Mouse (Mus musculus): ENCODE data around the gene Elovl5. TPM values are rescaled to one million over a fixed set of nuclear protein-coding genes. Genes with fewer than 3 reads are reported as not detected.

Gene Elovl5
- total RNA-seq, 4 experiments from 2014 or later: 68.4 to 86.2 (median 76.6) TPM

DNA sequence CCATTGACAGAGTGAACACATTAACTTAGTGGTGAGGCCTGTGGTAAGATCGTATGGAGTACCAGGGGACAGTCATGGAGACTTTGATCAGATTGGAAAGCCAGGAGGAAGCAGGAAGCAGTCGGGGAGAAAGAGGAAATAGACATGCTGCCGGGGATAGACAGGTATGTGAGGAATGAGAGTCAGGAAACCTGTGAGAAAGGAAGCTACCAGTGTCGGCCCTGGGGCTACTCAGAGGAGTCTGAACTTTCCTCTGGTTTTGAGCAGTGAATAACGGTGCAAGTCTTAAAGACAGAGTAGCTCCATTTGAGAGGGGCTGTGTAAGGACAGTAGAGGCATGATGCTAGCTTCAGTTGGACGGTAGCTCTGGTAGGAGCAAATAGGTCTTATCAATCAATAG is 10.3 kb downstream of the Elovl5 start:
- DNase-seq (ENCODE audit: low spot score in 2 of 2): no peak

GRCm38 (mm10) chr9:77928769-77929168 is 11.6 kb downstream of the Elovl5 start:
- no peak for DNase-seq (ENCODE audit: low spot score in 2 of 2)

- no peak for DNase-seq (ENCODE audit: low spot score in 2 of 2)
Measured at GRCm38 (mm10) chr9:77929296-77929695, 12.1 kb downstream of the Elovl5 start.

- no peak for DNase-seq (ENCODE audit: low spot score in 2 of 2)
Measured at GRCm38 (mm10) chr9:77930036-77930859, 13.1 kb downstream of the Elovl5 start.

GRCm38 (mm10) chr9:77930860-77931184 is 13.7 kb downstream of the Elovl5 start:
- DNase-seq (ENCODE audit: low spot score in 2 of 2): no peak

DNA sequence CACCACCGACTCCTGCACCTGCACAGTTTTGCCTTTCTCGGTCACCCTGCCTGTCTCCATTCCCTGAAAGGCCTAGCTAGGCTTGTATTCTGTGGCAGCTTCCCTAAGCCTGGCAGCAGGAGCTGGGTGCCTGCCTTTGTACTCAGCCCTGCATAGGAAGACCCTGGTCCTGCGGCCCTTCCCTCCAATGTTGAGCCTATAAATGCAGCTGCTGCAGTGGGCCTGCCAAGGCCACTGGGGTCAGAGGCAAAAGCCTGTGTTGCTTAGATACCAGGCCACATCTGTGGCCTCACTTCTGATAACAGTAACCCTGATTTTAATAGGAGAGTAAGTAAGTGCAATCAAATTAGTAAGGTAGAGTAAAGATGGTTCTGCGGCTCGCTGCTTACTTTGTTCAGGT is 14.6 kb downstream of the Elovl5 start:
- no peak for DNase-seq (ENCODE audit: low spot score in 2 of 2)

DNA sequence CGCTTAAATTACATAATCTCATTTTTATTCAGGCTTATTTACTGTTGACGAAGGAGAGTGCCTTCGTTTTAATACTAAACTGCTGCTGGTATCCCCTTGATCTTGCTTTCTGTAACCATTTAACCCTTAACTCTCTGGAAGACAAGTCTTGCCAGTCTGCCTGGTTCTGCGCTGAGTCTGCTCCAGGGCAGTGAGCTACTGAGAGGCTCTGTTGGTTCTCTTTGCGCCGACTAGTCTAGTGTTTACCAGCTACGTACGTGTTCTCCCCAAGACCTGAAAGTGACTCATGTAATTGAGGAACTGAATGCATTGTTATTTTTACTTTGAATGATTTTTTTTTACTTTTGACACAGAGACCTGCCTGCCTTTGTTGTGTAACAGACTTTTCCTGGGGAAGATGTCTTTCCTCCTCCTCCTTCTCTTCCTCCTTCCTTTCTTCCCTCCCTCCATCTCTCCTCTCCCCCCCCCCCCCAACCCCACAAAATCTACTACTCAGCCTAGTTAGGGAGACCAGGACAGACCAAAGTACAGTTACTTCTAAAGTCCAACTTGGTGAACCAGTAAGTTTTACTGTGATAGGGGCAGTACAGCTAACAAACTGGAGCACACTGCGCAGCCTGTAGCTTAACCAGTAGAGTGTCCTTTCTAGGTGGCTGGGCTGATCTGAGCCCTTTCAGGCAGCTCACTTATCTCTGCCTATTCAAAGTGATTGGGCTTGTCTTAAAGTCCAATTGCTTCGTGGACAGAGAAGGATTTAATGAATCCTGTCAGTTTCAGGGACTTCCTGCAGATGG is 18.9 kb downstream of the Elovl5 start:
- DNase-seq (ENCODE audit: low spot score in 2 of 2): no peak

DNA sequence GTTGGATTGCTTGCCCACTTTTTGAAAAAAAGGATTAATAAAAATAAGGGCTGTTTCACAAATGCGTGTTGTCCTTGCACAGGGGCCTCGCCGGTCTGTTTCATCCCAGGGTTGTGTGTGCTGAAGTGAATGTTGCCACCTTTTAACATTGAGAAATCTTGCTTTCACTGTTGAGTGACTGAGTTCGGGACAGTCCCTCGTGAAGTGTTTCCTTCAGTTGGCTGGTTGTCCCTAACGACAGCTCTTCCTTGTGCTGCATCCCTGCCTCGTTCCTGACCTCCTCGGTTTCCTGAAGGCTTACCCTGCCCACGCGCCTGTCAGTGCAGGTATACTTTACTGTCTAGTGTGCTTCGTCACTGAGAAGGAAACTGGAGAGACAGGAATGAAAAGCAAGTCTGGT is 20.7 kb downstream of the Elovl5 start:
- no peak for DNase-seq (ENCODE audit: low spot score in 2 of 2)

DNA sequence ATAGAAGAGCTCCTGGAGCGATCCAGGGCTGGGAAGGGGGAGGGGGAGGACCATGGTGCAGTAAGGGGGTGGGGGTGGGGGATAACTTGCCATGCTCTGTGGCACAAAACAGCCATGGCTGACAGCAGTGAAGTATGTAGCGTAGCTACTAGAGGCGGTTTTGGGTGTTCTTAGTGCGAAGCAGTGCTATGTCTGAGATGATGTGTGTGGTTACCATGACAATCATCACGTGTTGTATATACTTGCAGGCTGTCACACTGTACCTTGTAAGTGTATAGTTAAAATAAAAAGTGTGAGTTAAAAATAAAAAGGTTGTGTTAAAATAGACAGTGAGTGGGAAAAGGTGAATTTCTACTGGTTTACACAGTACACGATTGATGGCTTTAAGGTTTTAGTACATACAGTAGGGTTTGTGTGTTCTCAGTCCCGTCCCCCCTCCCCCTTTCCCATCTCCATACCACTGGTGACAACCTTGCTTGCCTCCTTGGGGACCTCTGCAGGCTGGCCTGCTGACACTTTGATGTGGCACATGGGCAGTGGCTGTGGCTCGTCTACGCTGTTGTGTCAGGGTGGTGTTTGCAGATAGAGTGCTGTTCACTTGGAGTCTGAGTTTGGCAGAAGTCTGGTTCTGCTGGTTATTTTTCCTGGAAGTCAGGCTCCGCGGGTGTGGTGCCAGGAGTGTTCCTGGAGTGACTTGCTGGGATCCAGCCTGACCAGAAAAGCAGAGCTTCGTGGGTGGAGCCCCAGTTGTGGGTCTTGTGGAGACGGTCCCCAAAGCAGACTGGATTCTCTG is 21.8 kb downstream of the Elovl5 start:
- no peak for DNase-seq (ENCODE audit: low spot score in 2 of 2)

DNA sequence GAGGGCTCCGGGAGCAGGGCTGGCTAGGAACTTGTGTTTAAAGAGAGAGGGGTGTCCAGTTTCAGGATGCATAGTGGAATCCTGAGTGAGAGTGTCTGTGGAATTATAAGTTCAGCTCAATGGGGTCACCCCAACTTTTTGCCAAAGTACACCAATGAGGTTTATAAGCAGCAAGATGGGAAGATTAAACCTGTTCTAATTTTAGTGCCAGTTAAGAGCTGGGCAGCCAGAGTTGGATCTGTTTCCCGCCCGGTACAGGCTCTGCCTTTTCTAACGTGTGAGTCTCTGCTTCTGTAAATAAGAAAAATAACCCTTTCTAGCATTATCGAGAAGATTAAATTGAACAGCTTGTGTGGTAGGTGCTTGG is 22.4 kb downstream of the Elovl5 start:
- no peak for DNase-seq (ENCODE audit: low spot score in 2 of 2)

DNA sequence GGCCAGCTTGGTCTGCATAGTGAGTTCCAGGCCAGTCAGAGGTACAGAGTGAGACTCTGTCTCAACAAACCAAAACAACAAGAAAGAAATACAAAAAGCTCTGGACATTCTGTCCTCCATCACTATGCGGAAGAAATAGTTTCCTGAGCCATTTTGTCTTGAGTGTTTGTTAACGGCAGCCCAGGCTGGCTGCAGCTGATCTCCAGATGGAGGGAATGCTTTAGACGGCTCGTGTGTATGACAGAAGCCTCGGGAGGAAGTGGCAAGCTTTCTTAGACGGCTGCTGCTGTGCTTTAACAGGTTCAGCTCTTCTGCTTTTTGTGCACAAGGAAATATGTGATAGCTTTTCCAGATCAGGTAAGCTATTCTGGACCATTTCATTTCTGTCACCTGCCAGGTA is 23.9 kb downstream of the Elovl5 start:
- DNase-seq (ENCODE audit: low spot score in 2 of 2): no peak

- no peak for DNase-seq (ENCODE audit: low spot score in 2 of 2)
Measured at GRCm38 (mm10) chr9:77941836-77942235, 24.7 kb downstream of the Elovl5 start.

GRCm38 (mm10) chr9:77942411-77942810 is 25.2 kb downstream of the Elovl5 start:
- no peak for DNase-seq (ENCODE audit: low spot score in 2 of 2)

DNA sequence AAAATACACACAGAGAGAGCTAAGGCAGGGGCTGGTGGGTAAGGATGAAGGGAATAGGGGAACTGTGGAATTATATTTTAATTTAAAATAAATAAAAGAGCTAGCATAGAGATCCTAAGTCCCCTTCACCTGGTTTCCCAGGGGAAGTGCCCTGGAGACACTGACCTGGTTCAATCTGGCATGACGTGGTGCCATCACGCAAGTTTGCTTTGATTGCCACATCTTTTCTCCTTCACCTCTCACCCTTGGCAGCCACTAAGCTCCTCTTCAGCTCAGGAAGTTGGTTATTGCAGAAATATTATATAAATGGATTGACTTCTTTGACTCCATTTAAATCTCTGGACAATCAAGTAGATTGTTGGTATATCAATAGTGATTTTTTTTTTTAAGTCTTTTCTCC is 26.2 kb downstream of the Elovl5 start:
- DNase-seq (ENCODE audit: low spot score in 2 of 2): no peak

- DNase-seq (ENCODE audit: low spot score in 2 of 2): no peak
Measured at GRCm38 (mm10) chr9:77944195-77944594, 27.0 kb downstream of the Elovl5 start.

DNA sequence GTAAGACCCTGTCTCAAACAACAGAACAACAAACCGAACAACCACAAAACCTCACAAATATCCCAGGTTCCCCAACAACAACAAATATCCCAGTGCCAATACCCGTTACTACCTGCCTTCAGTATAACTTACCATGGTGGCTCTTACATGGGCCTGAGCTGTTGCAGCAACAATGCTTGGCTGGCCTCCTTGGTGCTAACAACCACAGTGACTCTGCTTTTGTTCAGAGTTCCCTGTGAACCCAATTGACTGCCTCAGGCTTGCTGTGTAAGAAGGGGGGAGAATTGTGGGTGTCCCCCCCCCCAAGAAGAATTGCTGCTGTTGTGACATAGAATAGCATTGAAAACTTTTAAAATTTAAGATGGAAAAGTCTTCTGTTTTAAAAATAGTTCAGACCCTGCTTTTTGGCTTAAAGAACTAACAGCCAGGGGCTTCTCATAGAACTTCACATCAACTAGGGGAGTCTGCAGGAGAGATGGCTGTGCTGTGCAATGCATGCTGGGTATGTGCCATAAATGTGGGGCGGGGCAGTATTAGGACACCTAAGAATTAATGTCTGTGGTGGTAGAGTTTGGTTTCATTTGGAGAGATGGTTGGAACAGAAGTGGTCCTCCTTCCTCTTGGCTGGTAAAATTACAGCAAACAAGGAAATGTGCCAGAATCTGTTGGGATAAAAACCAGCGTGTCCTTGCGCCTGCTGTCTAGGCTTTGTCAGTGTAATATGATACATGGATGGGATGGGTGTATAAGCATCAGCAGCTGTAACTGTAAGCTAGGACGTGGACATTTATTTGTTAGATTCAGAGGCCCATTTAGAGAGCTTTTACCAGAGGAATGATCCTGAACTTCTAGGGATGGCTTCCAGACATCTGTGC is 28.9 kb downstream of the Elovl5 start:
- no peak for DNase-seq (ENCODE audit: low spot score in 2 of 2)

DNA sequence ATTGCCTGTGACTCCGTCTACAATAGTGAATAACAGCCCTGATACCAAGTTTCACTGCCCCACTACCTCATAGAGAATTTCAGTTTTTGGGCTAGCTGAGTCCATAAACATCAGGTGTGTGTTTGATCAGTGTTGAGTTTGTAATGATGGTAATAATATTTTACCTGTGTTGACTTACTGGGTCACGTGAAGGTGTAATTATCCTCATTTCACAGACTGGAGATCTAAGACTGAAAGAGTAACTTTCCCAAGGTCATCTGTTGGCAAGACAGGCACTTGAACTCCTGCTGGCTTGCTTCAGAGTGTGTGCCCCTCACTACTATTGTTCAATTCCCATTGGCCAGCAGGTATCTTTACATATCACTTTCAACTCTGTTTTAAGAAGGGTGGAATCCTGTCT is 31.1 kb downstream of the Elovl5 start:
- no peak for DNase-seq (ENCODE audit: low spot score in 2 of 2)

GRCm38 (mm10) chr9:77949753-77950268 is 32.6 kb downstream of the Elovl5 start:
- no peak for DNase-seq (ENCODE audit: low spot score in 2 of 2)

DNA sequence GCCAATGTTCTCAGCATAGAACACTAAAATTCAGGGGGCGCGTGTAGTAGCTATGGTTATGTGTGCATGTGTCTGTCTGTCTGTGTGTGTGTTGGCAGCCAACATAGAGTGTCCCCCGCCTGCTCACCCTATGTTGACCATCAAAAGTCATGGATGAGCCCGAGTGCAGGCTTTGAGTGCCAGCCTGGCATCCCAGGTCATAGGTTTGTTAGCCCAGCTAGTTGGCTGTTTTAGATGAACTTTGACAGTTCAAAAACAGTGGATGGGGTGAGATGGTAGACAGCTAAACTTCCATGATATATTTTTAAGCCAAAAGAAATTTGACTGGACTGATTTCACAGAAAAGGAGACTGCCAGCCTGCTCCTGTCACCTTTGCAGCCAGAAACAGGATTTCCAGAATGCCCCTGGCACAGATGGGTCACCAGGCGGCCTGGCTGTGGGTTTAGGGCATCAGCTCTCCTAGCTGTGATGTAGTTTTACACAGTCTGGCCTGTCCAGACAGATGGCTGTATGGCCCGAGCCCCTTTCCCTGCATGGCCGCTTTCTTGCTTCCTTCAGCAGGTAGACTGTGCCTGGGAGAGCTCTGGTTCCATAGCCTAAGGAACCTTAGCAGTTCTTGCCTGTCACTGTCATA is 33.8 kb downstream of the Elovl5 start:
- no peak for DNase-seq (ENCODE audit: low spot score in 2 of 2)

DNA sequence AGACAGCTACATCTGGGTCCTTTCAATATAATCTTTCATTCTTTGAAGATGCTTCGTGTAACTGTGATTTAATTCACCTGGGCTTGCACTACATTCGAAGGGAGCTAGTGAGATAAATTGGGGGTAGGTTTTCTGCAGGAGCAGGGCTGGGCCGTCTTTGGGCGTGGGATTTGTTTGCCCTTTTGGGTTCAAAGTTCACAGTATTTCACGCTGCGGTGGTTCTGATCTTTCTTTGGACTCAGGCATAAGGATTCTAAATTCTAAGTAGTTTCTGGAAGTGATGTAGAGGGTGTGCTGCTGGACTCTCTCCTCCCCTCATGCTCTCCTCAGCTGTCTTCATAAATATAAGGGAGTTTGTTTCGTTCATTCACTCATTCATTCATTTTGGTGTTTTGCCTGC is 34.8 kb downstream of the Elovl5 start:
- no peak for DNase-seq (ENCODE audit: low spot score in 2 of 2)
